Mouse (Mus musculus): ENCODE results near the gene Riok2. TPM values are rescaled to one million over a fixed set of nuclear protein-coding genes. Genes with fewer than 3 reads are reported as not detected.

Gene Riok2
- polyA plus RNA-seq, 1 experiment = not detected

- Histone ChIP-seq H3K4me1 (ENCODE audit: control insufficient read depth, insufficient read depth, low read length) (no peaks in the 10 kb centered on the region), H3K4me3 (ENCODE audit: insufficient read depth, low read depth, low read length) (no peak overlapping the region), H3K27ac (ENCODE audit: insufficient read depth, low read depth, low read length) (no peak overlapping the region)
- WGBS = 67% methylated on average over 2 of the region's 2 CpGs
- TF ChIP-seq POLR2A (IDR thresholded peaks at IDR 0.05; ENCODE audit: insufficient read depth, low read depth, low read length) (no peak), CTCF (IDR thresholded peaks at IDR 0.05; ENCODE audit: insufficient read depth, low read depth, low read length) (no peak)
Observed at GRCm38 (mm10) chr17:17386117-17386516, 12.0 kb downstream of the Riok2 start.

GRCm38 (mm10) chr17:17391823-17392222 lies 17.7 kb downstream of the Riok2 start:
- TF ChIP-seq CTCF (IDR thresholded peaks at IDR 0.05; ENCODE audit: insufficient read depth, low read depth, low read length) = no peak
- TF ChIP-seq POLR2A (IDR thresholded peaks at IDR 0.05; ENCODE audit: insufficient read depth, low read depth, low read length) = no peak
- WGBS = 89% methylated on average over 4 of the region's 4 CpGs
- Histone ChIP-seq H3K4me1 (ENCODE audit: control insufficient read depth, insufficient read depth, low read length) (peaks cover 2% of the 10 kb centered on the region; the same call in 1 of the 2 replicates), H3K27ac (ENCODE audit: insufficient read depth, low read depth, low read length) (no peak overlapping the region), H3K4me3 (ENCODE audit: insufficient read depth, low read depth, low read length) (no peak overlapping the region)

DNA sequence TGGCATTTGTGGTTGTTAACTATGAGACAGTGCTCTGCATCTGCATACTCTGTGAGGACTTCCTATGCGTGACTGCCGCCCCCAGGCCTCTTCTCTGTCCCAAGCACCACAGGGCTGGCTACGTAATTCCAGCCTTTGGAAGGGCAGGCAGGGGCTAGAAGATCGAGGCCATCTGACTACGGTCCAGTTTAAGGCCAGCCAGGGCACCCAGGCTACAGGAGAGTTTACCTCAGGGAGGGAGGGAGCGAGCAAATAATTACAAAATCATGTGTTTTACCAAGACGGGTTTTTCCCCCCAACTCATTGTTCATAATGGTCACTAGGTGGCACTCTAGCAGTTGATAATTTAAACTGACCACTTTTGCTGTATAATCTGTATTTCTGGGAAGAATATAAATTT lies 18.8 kb downstream of the Riok2 start:
- TF ChIP-seq CTCF (IDR thresholded peaks at IDR 0.05; ENCODE audit: insufficient read depth, low read depth, low read length) (no peak), POLR2A (IDR thresholded peaks at IDR 0.05; ENCODE audit: insufficient read depth, low read depth, low read length) (no peak)
- WGBS = 57% methylated on average over 7 of the region's 7 CpGs
- no peak overlapping the region for H3K4me3 ChIP-seq (ENCODE audit: insufficient read depth, low read depth, low read length)
- H3K27ac ChIP-seq (ENCODE audit: insufficient read depth, low read depth, low read length) = no peak overlapping the region
- peaks cover 2% of the 10 kb centered on the region; the same call in 1 of the 2 replicates for H3K4me1 ChIP-seq (ENCODE audit: control insufficient read depth, insufficient read depth, low read length)

DNA sequence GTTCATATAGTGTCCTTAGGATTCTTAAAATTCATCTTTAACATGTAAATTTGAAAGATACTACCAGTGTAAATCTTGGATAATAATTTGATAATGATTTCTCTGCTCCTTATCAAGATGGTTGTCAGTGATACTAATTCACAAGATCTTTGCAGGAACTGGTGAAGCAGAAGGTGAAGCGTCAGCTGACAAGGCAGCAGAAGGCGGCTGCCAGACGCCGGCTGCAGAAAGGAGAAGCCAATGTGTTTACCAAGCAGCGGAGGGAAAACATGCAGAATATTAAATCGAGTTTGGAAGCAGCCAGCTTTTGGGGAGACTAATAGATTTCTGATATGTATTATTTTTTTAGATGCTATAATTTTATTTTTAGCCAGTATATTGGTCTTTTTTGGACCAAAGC lies 19.2 kb downstream of the Riok2 start:
- TF ChIP-seq POLR2A (IDR thresholded peaks at IDR 0.05; ENCODE audit: insufficient read depth, low read depth, low read length) (no peak), CTCF (IDR thresholded peaks at IDR 0.05; ENCODE audit: insufficient read depth, low read depth, low read length) (no peak)
- H3K4me1 ChIP-seq (ENCODE audit: control insufficient read depth, insufficient read depth, low read length) = peaks cover 2% of the 10 kb centered on the region; the same call in 1 of the 2 replicates
- no peak overlapping the region for H3K4me3 ChIP-seq (ENCODE audit: insufficient read depth, low read depth, low read length)
- 65% methylated on average over 6 of the region's 6 CpGs for WGBS
- no peak overlapping the region for H3K27ac ChIP-seq (ENCODE audit: insufficient read depth, low read depth, low read length)

GRCm38 (mm10) chr17:17394336-17394735 lies 20.2 kb downstream of the Riok2 start:
- H3K27ac ChIP-seq (ENCODE audit: insufficient read depth, low read depth, low read length) = no peak overlapping the region
- no peak overlapping the region for H3K4me3 ChIP-seq (ENCODE audit: insufficient read depth, low read depth, low read length)
- peaks cover 2% of the 10 kb centered on the region; the same call in 1 of the 2 replicates for H3K4me1 ChIP-seq (ENCODE audit: control insufficient read depth, insufficient read depth, low read length)
- 10% methylated on average over 4 of the region's 4 CpGs for WGBS
- TF ChIP-seq CTCF (IDR thresholded peaks at IDR 0.05; ENCODE audit: insufficient read depth, low read depth, low read length) (no peak), POLR2A (IDR thresholded peaks at IDR 0.05; ENCODE audit: insufficient read depth, low read depth, low read length) (no peak)

- Histone ChIP-seq H3K4me1 (ENCODE audit: control insufficient read depth, insufficient read depth, low read length) (peaks cover 2% of the 10 kb centered on the region; the same call in 1 of the 2 replicates), H3K4me3 (ENCODE audit: insufficient read depth, low read depth, low read length) (no peak overlapping the region), H3K27ac (ENCODE audit: insufficient read depth, low read depth, low read length) (no peak overlapping the region)
- WGBS = 31% methylated on average over 1 of the region's 1 CpGs
- TF ChIP-seq CTCF (IDR thresholded peaks at IDR 0.05; ENCODE audit: insufficient read depth, low read depth, low read length) (no peak), POLR2A (IDR thresholded peaks at IDR 0.05; ENCODE audit: insufficient read depth, low read depth, low read length) (no peak)
Observed at GRCm38 (mm10) chr17:17396869-17397268, 22.8 kb downstream of the Riok2 start.

GRCm38 (mm10) chr17:17398664-17399063 lies 24.6 kb downstream of the Riok2 start:
- H3K27ac ChIP-seq (ENCODE audit: insufficient read depth, low read depth, low read length) = no peak overlapping the region
- no peaks in the 10 kb centered on the region for H3K4me1 ChIP-seq (ENCODE audit: control insufficient read depth, insufficient read depth, low read length)
- TF ChIP-seq CTCF (IDR thresholded peaks at IDR 0.05; ENCODE audit: insufficient read depth, low read depth, low read length) (no peak), POLR2A (IDR thresholded peaks at IDR 0.05; ENCODE audit: insufficient read depth, low read depth, low read length) (no peak)
- 90% methylated on average over 2 of the region's 2 CpGs for WGBS
- no peak overlapping the region for H3K4me3 ChIP-seq (ENCODE audit: insufficient read depth, low read depth, low read length)

DNA sequence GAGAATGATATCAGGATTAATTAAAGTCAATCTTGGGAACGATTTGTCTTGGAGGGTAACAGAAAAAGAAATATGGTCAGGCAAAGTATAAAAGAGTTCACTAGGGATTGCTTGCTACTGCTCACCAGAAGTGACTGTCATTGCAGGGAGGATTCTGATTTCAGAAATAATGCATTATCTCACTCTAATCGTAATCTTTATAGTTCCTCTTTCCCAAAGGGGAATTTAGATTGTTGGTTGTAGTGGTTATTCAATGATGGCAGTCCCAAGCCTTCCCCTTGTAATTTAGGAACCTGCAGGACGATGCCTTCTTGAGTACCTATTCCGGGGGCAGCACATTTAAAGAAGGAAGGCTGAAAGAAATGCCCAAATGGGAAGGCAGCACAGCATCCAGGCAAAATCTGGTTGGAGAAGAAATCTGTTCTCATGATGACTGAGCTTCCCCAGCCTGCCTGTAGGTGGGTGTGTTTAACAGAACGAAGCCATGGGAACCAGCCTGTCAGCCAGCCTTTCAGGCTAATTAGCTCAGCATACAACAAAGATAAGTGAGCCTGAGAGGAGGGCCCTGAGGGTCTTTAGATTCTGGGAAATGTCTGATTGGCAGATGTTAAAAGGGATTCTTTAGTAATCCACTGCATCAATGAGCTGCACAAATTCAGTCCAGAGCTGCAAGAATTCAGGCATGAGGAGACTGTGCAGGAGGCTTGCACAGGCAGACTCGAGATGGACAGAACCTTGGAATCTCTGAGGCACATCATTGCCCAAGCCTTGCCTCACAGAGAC lies 28.3 kb downstream of the Riok2 start, which contains the start of gene Lix1:
TSS of gene Lix1 (plus strand) at position 451 of the 783 bp plus-strand sequence.
- Histone ChIP-seq H3K27ac (ENCODE audit: insufficient read depth, low read depth, low read length) (peak within 1 kb of the TSS; percentile 95), H3K4me1 (ENCODE audit: control insufficient read depth, insufficient read depth, low read length) (peaks cover 3% of the 10 kb centered on the region), H3K4me3 (ENCODE audit: insufficient read depth, low read depth, low read length) (peak within 1 kb of the TSS; percentile 68)
- WGBS = 11% methylated on average over 6 of the region's 6 CpGs
- TF ChIP-seq CTCF (IDR thresholded peaks at IDR 0.05; ENCODE audit: insufficient read depth, low read depth, low read length) = no peak
- no peak for TF ChIP-seq POLR2A (IDR thresholded peaks at IDR 0.05; ENCODE audit: insufficient read depth, low read depth, low read length)

GRCm38 (mm10) chr17:17403038-17403437 lies 28.9 kb downstream of the Riok2 start:
- TF ChIP-seq POLR2A (IDR thresholded peaks at IDR 0.05; ENCODE audit: insufficient read depth, low read depth, low read length) (no peak), CTCF (IDR thresholded peaks at IDR 0.05; ENCODE audit: insufficient read depth, low read depth, low read length) (no peak)
- H3K27ac ChIP-seq (ENCODE audit: insufficient read depth, low read depth, low read length) = peak overlapping the region; percentile 95
- WGBS = 8% methylated on average over 5 of the region's 5 CpGs
- peaks cover 3% of the 10 kb centered on the region for H3K4me1 ChIP-seq (ENCODE audit: control insufficient read depth, insufficient read depth, low read length)
- peak overlapping the region; percentile 68 for H3K4me3 ChIP-seq (ENCODE audit: insufficient read depth, low read depth, low read length)

All from olfactory bulb, adult 2 months (tissue).